Mouse (Mus musculus) liver, postnatal 0 days (tissue): Measurements from ENCODE around the gene Mak. TPM values are rescaled to one million over a fixed set of nuclear protein-coding genes. Genes with fewer than 3 reads are reported as not detected.
"Not testable (repeated sequence)": the region's sequence is repeated elsewhere in the genome, so short reads cannot be mapped to it uniquely, and the experiment has no call there.

Experiments
- ATAC-seq: fragments of 200-750 bp; cut with Nextera tagmentation; 2 replicates; pipeline ENCODE4 v1.8.0; 2017; ENCODE audit warnings: mild to moderate bottlenecking, moderate library complexity
- DNase-seq: peaks from one replicate; pipeline ENCODE4 v3.0.0-alpha.2; 2016
- H3K27ac ChIP-seq: fragments of 300-500 bp; sonication (generic); 2 replicates; pipeline ENCODE4 v1.5.1; 2014; ENCODE audit warnings: antibody characterized with exemption, moderate library complexity, mild to moderate bottlenecking, low read depth
- H3K27me3 ChIP-seq: fragments of 300-500 bp; sonication (generic); 2 replicates; pipeline ENCODE4 v1.6.1; 2014; ENCODE audit warnings: low read length, control low read depth, mixed read lengths; ENCODE audit not compliant: insufficient read depth
- H3K36me3 ChIP-seq: fragments of 300-500 bp; sonication (generic); replicated peaks from 2 replicates; pipeline ENCODE4 v1.6.1; 2014; ENCODE audit warnings: mild to moderate bottlenecking, control low read depth, low read length, moderate library complexity, mixed read lengths; ENCODE audit not compliant: insufficient read depth
- H3K4me1 ChIP-seq: fragments of 300-500 bp; sonication (generic); 2 replicates; pipeline ENCODE4 v1.6.1; 2014; ENCODE audit warnings: antibody characterized with exemption, mild to moderate bottlenecking, control low read depth; ENCODE audit not compliant: insufficient read depth
- H3K4me2 ChIP-seq: fragments of 300-500 bp; sonication (generic); 2 replicates; pipeline ENCODE4 v1.6.1; 2014; ENCODE audit warnings: low read depth, mild to moderate bottlenecking, low read length, moderate library complexity, mixed read lengths
- H3K4me3 ChIP-seq: fragments of 300-500 bp; sonication (generic); 2 replicates; pipeline ENCODE4 v1.5.1; 2014; ENCODE audit warnings: low read depth, low read length
- H3K9ac ChIP-seq: fragments of 300-500 bp; sonication (generic); replicated peaks from 2 replicates; pipeline ENCODE4 v1.6.1; 2014; ENCODE audit warnings: mild to moderate bottlenecking, moderate library complexity
- H3K9me3 ChIP-seq: fragments of 300-500 bp; sonication (generic); 2 replicates; pipeline ENCODE4 v1.6.1; 2016; ENCODE audit warnings: mild to moderate bottlenecking, control low read depth, low read length, mixed read lengths
- CTCF ChIP-seq: sonication (generic); IDR thresholded peaks from 2 replicates; pipeline ENCODE4 v1.5.1; 2016; ENCODE audit warnings: antibody characterized with exemption, low read depth
- EP300 ChIP-seq: IDR thresholded peaks from 2 replicates; pipeline ENCODE4 v1.6.1; 2016; ENCODE audit warnings: antibody characterized with exemption, low read depth, mild to moderate bottlenecking
- WGBS: fragments of 180-500 bp; shearing (Covaris S2); extraction: QIAGEN DNeasy Blood & Tissue Kit; methylation state at CpG from one replicate; pipeline ENCODE4 v1.1.7; 2014; ENCODE audit not compliant: insufficient replicate concordance; 5-methylcytosine and 5-hydroxymethylcytosine counted together
- polyA plus RNA-seq: library from polyadenylated mRNA; unstranded; fragments of >200 nt; fragmentation: Nextera tagmentation; extraction: Ambion mirVana; gene quantifications from 2 replicates; pipeline ENCODE4 v1.2.1, GENCODE M21; 2015

Mak gene
- polyA plus RNA-seq, 1 experiment from 2014 or later = 0.08 TPM

- H3K9ac ChIP-seq = no peak overlapping the region
- peaks cover 81% of the 10 kb centered on the region for H3K36me3 ChIP-seq
- H3K9me3 ChIP-seq = no peaks in the 10 kb centered on the region
- ATAC-seq (no peak), DNase-seq (no peak)
- WGBS = 83% methylated on average over 8 of the region's 8 CpGs
- H3K27me3 ChIP-seq = no peaks in the 10 kb centered on the region
- H3K4me3 ChIP-seq = no peak overlapping the region
- H3K27ac ChIP-seq = no peak overlapping the region
- no peak overlapping the region for H3K4me2 ChIP-seq
- TF ChIP-seq CTCF (peak; percentile 40), EP300 (no peak)
- H3K4me1 ChIP-seq = peaks cover 7% of the 10 kb centered on the region; the same call in 1 of the 2 replicates
These were observed 70.6 kb downstream of the Mak start for GRCm38 (mm10) chr13:41008946-41009345.

- H3K4me3 ChIP-seq = no peak overlapping the region
- peaks cover 82% of the 10 kb centered on the region for H3K36me3 ChIP-seq
- no peaks in the 10 kb centered on the region for H3K27me3 ChIP-seq
- 83% methylated on average over 10 of the region's 10 CpGs for WGBS
- ATAC-seq (no peak), DNase-seq (no peak)
- H3K4me2 ChIP-seq = no peak overlapping the region
- no peak overlapping the region for H3K9ac ChIP-seq
- TF ChIP-seq CTCF (no peak), EP300 (no peak)
- no peaks in the 10 kb centered on the region for H3K9me3 ChIP-seq
- no peak overlapping the region for H3K27ac ChIP-seq
- peaks cover 9% of the 10 kb centered on the region; the same call in 1 of the 2 replicates for H3K4me1 ChIP-seq
These were observed 71.2 kb downstream of the Mak start for GRCm38 (mm10) chr13:41008271-41008670.

- H3K27me3 ChIP-seq = no peaks in the 10 kb centered on the region
- no peak overlapping the region for H3K9ac ChIP-seq
- no peak for DNase-seq
- 82% methylated on average over 4 of the region's 4 CpGs for WGBS
- peaks cover 66% of the 10 kb centered on the region for H3K36me3 ChIP-seq
- H3K4me1 ChIP-seq = peaks cover 20% of the 10 kb centered on the region
- no peak overlapping the region for H3K27ac ChIP-seq
- no peak overlapping the region for H3K4me2 ChIP-seq
- ATAC-seq = no peak
- H3K4me3 ChIP-seq = no peak overlapping the region
- no peaks in the 10 kb centered on the region for H3K9me3 ChIP-seq
- TF ChIP-seq CTCF (no peak), EP300 (no peak)
These were observed 73.3 kb downstream of the Mak start for GRCm38 (mm10) chr13:41006244-41006643.

DNA sequence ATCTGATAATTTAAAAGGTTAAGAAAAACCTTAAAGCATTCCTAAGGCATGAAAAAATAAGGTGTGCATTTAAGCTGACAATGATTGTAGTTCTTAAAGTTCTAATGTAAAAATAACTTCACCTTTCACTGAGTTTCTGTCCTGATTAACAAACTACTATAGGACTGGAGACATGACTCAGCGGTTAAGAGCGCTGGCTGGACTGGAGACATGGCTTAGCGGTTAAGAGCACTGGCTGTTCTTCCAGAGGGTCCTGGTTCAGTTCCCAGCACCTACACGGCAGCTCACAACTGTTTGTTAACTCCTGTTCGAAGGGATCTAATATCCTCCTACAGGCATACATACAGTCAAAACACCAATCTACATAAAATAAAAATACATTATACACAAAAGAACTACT, 77.5 kb downstream of the Mak start:
- Histone ChIP-seq H3K27me3 (no peaks in the 10 kb centered on the region), H3K36me3 (peaks cover 24% of the 10 kb centered on the region), H3K4me1 (peaks cover 31% of the 10 kb centered on the region), H3K4me3 (peak overlapping the region; percentile 82), H3K9me3 (no peaks in the 10 kb centered on the region), H3K27ac (no peak overlapping the region), H3K9ac (0 out of 2 replicates have a peak overlapping the region, but pooled peaks have one; percentile 5), H3K4me2 (peak overlapping the region; percentile 98)
- TF ChIP-seq EP300 = no peak
- no peak for TF ChIP-seq CTCF
- ATAC-seq = no peak
- no peak for DNase-seq
- WGBS = 72% methylated on average over 5 of the region's 5 CpGs

DNA sequence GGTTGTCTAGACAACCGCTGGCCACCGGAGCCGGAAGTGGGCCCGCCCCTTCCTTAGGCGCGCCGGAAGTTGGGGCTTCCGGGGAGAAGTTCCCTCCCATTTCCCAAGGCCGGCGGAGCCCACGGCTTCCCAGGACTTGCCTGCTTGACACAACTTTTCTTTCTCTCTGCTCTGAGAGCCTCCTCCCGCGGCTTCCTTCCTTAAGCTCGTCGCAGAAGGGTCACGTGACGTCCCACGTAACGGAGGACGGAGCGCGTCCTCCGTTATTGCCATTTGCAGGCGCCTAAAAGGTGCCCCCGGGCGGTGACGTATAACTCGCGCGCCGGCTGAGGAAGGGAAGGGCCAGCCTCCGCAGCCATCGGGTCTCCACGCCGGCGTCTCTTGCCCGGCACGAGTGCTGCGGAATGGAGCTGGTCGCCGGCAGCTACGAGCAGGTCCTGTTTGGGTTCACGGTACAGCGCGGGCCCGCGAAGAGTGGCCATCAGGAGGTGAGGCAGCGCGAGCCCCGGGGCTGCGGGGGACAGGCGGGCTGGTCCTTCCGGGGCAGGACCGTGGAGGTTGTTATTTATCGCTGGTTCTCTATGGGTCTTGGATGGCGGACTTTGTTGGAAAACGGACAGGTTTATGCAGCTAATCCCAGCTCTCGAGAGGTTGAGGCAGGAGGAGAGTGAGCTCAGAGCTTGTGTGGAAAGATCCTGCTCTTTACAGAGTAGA, 78.4 kb downstream of the Mak start, which contains the start of gene Pak1ip1:
Pak1ip1 (plus strand) TSS at position 98 of the 714 bp plus-strand sequence.
- Histone ChIP-seq H3K9ac (peak within 1 kb of the TSS; percentile 79), H3K36me3 (peaks cover 15% of the 10 kb centered on the region), H3K4me2 (peak within 1 kb of the TSS; percentile 98), H3K4me1 (peaks cover 31% of the 10 kb centered on the region), H3K9me3 (no peaks in the 10 kb centered on the region), H3K27ac (peak within 1 kb of the TSS; percentile 98), H3K27me3 (no peaks in the 10 kb centered on the region), H3K4me3 (peak within 1 kb of the TSS; percentile 82)
- under 1% methylated on average over 55 of the region's 58 CpGs for WGBS
- peak; percentile 93 for DNase-seq
- TF ChIP-seq CTCF (no peak), EP300 (peak; percentile 80)
- ATAC-seq = peak; percentile 96

GRCm38 (mm10) chr13:41000140-41000925, 79.2 kb downstream of the Mak start:
- no peaks in the 10 kb centered on the region for H3K27me3 ChIP-seq
- no peak for TF ChIP-seq EP300
- peak; percentile 54 for TF ChIP-seq CTCF
- H3K9ac ChIP-seq = peak overlapping the region; percentile 79
- ATAC-seq (peak; percentile 35), DNase-seq (peak; percentile 58)
- peak overlapping the region; percentile 82 for H3K4me3 ChIP-seq
- H3K9me3 ChIP-seq = no peaks in the 10 kb centered on the region
- 1% methylated on average over 25 of the region's 25 CpGs for WGBS
- H3K4me1 ChIP-seq = peaks cover 29% of the 10 kb centered on the region
- H3K4me2 ChIP-seq = peak overlapping the region; percentile 98
- peaks cover 8% of the 10 kb centered on the region for H3K36me3 ChIP-seq
- peak overlapping the region; percentile 98 for H3K27ac ChIP-seq

- H3K27me3 ChIP-seq, H3K27ac ChIP-seq, H3K4me2 ChIP-seq, H3K4me3 ChIP-seq, DNase-seq, ATAC-seq, H3K9me3 ChIP-seq, H3K9ac ChIP-seq, H3K36me3 ChIP-seq: not testable (repeated sequence)
- WGBS = 75% methylated on average over 5 of the region's 5 CpGs
- peaks cover 30% of the 10 kb centered on the region for H3K4me1 ChIP-seq
These were observed 81.0 kb downstream of the Mak start for GRCm38 (mm10) chr13:40998537-40998936.
